Mouse (Mus musculus): ENCODE data around the gene Cacna1e. TPM values are rescaled to one million over a fixed set of nuclear protein-coding genes. Genes with fewer than 3 reads are reported as not detected.

The Cacna1e gene
- polyA plus RNA-seq, 1 experiment from 2014 or later, result 0.14 TPM

DNA sequence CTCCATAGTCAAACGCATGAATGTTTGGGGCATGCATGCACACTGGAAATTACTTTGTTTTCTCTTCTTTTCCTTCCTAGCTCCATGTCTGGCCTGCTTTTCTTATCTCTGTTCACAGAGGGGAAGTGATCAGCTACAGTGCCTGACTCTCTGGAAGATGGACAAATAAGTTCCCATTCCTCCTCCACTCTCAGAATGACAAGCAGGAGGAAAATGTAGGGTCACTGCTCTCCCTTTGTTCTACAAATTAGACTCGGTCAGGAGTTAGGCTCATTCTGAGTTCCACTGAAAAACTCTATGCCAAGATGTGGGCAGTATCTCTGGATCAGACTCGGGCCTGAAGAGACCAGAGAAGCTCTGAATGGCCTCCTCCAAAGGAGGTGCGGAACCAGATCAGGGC, 275.8 kb downstream of the Cacna1e start:
- H3K27me3 ChIP-seq, result no peaks in the 10 kb centered on the region
- no peak for ATAC-seq (replicated peaks; ENCODE audit: insufficient number of reproducible peaks, insufficient read depth, low FRiP score, low read depth)
- H3K9ac ChIP-seq, result no peak overlapping the region
- H3K4me1 ChIP-seq (replicated peaks), result no peaks in the 10 kb centered on the region
- H3K4me3 ChIP-seq, result no peak overlapping the region
- H3K4me2 ChIP-seq, result no peak overlapping the region
- H3K36me3 ChIP-seq, result no peaks in the 10 kb centered on the region
- H3K9me3 ChIP-seq (replicated peaks), result no peaks in the 10 kb centered on the region
- WGBS, result 62% methylated on average over 4 of the region's 4 CpGs
- no peak overlapping the region for H3K27ac ChIP-seq

DNA sequence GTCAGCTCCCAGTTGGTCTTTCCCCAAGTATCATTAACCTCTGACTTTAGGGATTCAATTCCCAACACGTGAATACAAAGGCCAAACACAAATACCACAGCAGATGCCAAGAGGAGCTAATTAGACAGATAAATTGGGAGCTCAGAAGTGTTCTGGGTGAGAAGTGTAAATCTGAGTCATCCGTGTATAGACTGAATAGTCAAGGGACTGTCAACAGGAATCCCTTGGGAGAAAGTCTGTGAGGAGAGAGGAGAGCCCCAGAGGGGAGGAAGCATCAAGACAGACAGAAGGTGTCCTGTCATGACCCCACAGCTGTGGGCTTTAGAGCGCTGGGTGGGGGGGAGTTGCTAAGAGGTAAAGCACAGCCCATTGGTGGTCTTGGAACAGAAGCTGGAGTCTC, 276.9 kb downstream of the Cacna1e start:
- no peaks in the 10 kb centered on the region for H3K27me3 ChIP-seq
- H3K36me3 ChIP-seq, result no peaks in the 10 kb centered on the region
- H3K4me3 ChIP-seq, result no peak overlapping the region
- no peaks in the 10 kb centered on the region for H3K9me3 ChIP-seq (replicated peaks)
- H3K27ac ChIP-seq, result no peak overlapping the region
- no peaks in the 10 kb centered on the region for H3K4me1 ChIP-seq (replicated peaks)
- H3K4me2 ChIP-seq, result no peak overlapping the region
- H3K9ac ChIP-seq, result no peak overlapping the region
- WGBS, result 57% methylated on average over 3 of the region's 3 CpGs
- no peak for ATAC-seq (replicated peaks; ENCODE audit: insufficient number of reproducible peaks, insufficient read depth, low FRiP score, low read depth)

GRCm38 (mm10) chr1:154605601-154606000, 278.7 kb downstream of the Cacna1e start:
- no peaks in the 10 kb centered on the region for H3K36me3 ChIP-seq
- no peak overlapping the region for H3K4me3 ChIP-seq
- H3K9ac ChIP-seq, result no peak overlapping the region
- WGBS, result 76% methylated on average over 2 of the region's 2 CpGs
- no peak overlapping the region for H3K4me2 ChIP-seq
- H3K27ac ChIP-seq, result no peak overlapping the region
- H3K9me3 ChIP-seq (replicated peaks), result no peaks in the 10 kb centered on the region
- no peaks in the 10 kb centered on the region for H3K4me1 ChIP-seq (replicated peaks)
- no peak for ATAC-seq (replicated peaks; ENCODE audit: insufficient number of reproducible peaks, insufficient read depth, low FRiP score, low read depth)
- H3K27me3 ChIP-seq, result no peaks in the 10 kb centered on the region

- Histone ChIP-seq H3K4me1 (replicated peaks) (no peaks in the 10 kb centered on the region), H3K27ac (no peak overlapping the region), H3K4me3 (no peak overlapping the region), H3K9me3 (replicated peaks) (no peaks in the 10 kb centered on the region), H3K36me3 (no peaks in the 10 kb centered on the region), H3K4me2 (no peak overlapping the region), H3K27me3 (no peaks in the 10 kb centered on the region), H3K9ac (no peak overlapping the region)
- no peak for ATAC-seq (replicated peaks; ENCODE audit: insufficient number of reproducible peaks, insufficient read depth, low FRiP score, low read depth)
Measured at GRCm38 (mm10) chr1:154603781-154604180, 280.5 kb downstream of the Cacna1e start.

DNA sequence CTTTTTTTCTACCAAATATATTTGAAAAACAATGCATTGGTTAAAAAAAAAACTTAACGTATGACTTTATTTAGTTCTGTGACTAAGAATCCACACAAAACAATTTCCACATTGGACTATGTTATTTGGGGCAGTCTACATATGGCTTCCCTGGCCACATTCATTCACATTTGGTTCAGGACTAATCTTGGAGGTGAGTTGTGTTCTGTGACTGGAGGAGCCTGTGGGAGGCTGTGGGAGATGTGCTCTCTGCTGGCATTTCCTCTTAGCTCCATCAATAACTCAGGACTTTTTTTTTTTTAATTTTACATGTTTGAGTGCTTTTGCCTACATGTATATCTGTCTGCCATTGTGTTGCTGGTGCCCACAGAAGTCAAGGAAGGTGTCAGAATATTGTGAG, 281.8 kb downstream of the Cacna1e start:
- Histone ChIP-seq H3K36me3 (no peaks in the 10 kb centered on the region), H3K4me3 (no peak overlapping the region), H3K27ac (no peak overlapping the region), H3K27me3 (no peaks in the 10 kb centered on the region), H3K9ac (no peak overlapping the region), H3K4me2 (no peak overlapping the region), H3K4me1 (replicated peaks) (no peaks in the 10 kb centered on the region), H3K9me3 (replicated peaks) (no peaks in the 10 kb centered on the region)
- no peak for ATAC-seq (replicated peaks; ENCODE audit: insufficient number of reproducible peaks, insufficient read depth, low FRiP score, low read depth)
- 79% methylated on average over 1 of the region's 1 CpGs for WGBS

DNA sequence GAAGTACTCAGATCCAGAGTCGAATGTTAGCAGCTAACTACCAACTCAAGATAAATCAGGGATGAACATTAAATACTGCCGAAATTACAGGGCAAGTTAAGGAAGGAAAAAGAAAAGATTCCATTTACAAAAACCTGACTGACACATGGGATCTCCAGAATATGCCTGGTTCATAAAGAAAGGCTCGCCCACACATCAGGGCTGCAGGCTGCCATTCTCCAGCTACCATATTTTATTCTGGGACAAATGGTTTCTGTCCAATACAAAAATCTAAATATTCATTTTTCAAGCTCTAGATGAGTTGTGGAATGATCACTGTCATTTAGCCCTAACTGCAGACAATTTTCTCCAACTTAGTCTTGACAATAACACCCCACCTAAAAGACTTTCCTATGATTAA, 301.8 kb downstream of the Cacna1e start:
- Histone ChIP-seq H3K27me3 (no peaks in the 10 kb centered on the region), H3K27ac (no peak overlapping the region), H3K4me1 (replicated peaks) (no peaks in the 10 kb centered on the region), H3K9me3 (replicated peaks) (no peaks in the 10 kb centered on the region), H3K4me2 (no peak overlapping the region), H3K4me3 (no peak overlapping the region), H3K9ac (no peak overlapping the region), H3K36me3 (no peaks in the 10 kb centered on the region)
- no peak for ATAC-seq (replicated peaks; ENCODE audit: insufficient number of reproducible peaks, insufficient read depth, low FRiP score, low read depth)
- 72% methylated on average over 3 of the region's 3 CpGs for WGBS

DNA sequence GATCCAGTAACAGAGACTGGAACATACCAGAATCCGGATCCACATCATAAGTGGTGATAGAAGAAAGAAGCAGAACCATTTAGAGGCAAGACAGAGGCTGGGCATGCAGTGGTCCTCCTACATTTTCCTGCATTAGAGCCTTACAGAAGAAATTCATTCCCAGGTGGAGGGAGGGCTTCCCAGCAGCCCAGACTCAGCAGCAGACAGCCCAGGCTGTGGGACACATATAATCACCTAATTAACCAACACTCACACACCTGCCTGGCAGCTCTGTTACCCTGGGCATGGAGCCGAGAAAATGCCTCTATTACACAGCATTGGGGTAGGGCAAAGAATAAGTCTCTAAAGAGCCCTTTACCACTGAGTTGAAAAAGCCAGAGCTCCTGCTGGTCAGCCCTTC, 304.4 kb downstream of the Cacna1e start:
- Histone ChIP-seq H3K4me1 (replicated peaks) (no peaks in the 10 kb centered on the region), H3K27ac (no peak overlapping the region), H3K9me3 (replicated peaks) (no peaks in the 10 kb centered on the region), H3K36me3 (no peaks in the 10 kb centered on the region), H3K4me2 (no peak overlapping the region), H3K4me3 (no peak overlapping the region), H3K9ac (no peak overlapping the region), H3K27me3 (no peaks in the 10 kb centered on the region)
- WGBS, result 45% methylated on average over 2 of the region's 2 CpGs
- no peak for ATAC-seq (replicated peaks; ENCODE audit: insufficient number of reproducible peaks, insufficient read depth, low FRiP score, low read depth)

- no peak overlapping the region for H3K4me2 ChIP-seq
- no peaks in the 10 kb centered on the region for H3K4me1 ChIP-seq (replicated peaks)
- H3K9ac ChIP-seq, result no peak overlapping the region
- H3K27ac ChIP-seq, result no peak overlapping the region
- WGBS, result 73% methylated on average over 4 of the region's 4 CpGs
- H3K9me3 ChIP-seq (replicated peaks), result no peaks in the 10 kb centered on the region
- no peaks in the 10 kb centered on the region for H3K27me3 ChIP-seq
- H3K36me3 ChIP-seq, result no peaks in the 10 kb centered on the region
- H3K4me3 ChIP-seq, result no peak overlapping the region
- no peak for ATAC-seq (replicated peaks; ENCODE audit: insufficient number of reproducible peaks, insufficient read depth, low FRiP score, low read depth)
Measured at GRCm38 (mm10) chr1:154578748-154579147, 305.6 kb downstream of the Cacna1e start.

DNA sequence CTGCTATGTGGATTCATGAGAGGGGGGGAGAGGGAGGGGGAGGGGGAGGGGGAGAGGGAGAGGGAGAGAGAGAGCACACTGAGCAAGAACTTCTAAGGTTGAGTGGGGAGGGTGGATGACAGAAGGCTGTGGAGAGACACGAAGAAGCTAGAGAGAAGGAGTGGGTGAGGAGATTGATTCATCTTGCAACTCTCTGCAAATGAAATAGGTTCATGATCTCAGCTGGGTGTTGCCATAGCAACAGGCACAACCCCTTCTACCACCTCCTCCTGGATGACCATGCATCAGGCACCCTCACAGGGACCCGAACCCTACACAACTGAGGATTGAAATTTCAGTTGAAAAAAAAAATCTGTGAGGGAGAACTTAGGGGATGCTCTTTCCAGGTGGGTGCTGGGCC, 307.9 kb downstream of the Cacna1e start:
- Histone ChIP-seq H3K4me2 (no peak overlapping the region), H3K27me3 (no peaks in the 10 kb centered on the region), H3K9ac (no peak overlapping the region), H3K36me3 (no peaks in the 10 kb centered on the region), H3K4me1 (replicated peaks) (no peaks in the 10 kb centered on the region), H3K27ac (no peak overlapping the region), H3K4me3 (no peak overlapping the region), H3K9me3 (replicated peaks) (no peaks in the 10 kb centered on the region)
- ATAC-seq (replicated peaks; ENCODE audit: insufficient number of reproducible peaks, insufficient read depth, low FRiP score, low read depth), result no peak
- 59% methylated on average over 2 of the region's 2 CpGs for WGBS

GRCm38 (mm10) chr1:154566026-154566425, 318.3 kb downstream of the Cacna1e start:
- Histone ChIP-seq H3K4me2 (no peak overlapping the region), H3K27ac (no peak overlapping the region), H3K4me3 (no peak overlapping the region), H3K27me3 (no peaks in the 10 kb centered on the region), H3K36me3 (no peaks in the 10 kb centered on the region), H3K9me3 (replicated peaks) (no peaks in the 10 kb centered on the region), H3K4me1 (replicated peaks) (no peaks in the 10 kb centered on the region), H3K9ac (no peak overlapping the region)
- no peak for ATAC-seq (replicated peaks; ENCODE audit: insufficient number of reproducible peaks, insufficient read depth, low FRiP score, low read depth)
- WGBS, result 72% methylated on average over 6 of the region's 6 CpGs

GRCm38 (mm10) chr1:154555811-154556210, 328.5 kb downstream of the Cacna1e start:
- Histone ChIP-seq H3K4me2 (no peak overlapping the region), H3K36me3 (no peaks in the 10 kb centered on the region), H3K4me3 (no peak overlapping the region), H3K9ac (no peak overlapping the region), H3K4me1 (replicated peaks) (no peaks in the 10 kb centered on the region), H3K27me3 (no peaks in the 10 kb centered on the region), H3K27ac (no peak overlapping the region), H3K9me3 (replicated peaks) (no peaks in the 10 kb centered on the region)
- 18% methylated on average over 1 of the region's 1 CpGs for WGBS
- 0 out of 2 replicates have a peak, but pooled peaks have one; percentile 64 for ATAC-seq (replicated peaks; ENCODE audit: insufficient number of reproducible peaks, insufficient read depth, low FRiP score, low read depth)

DNA sequence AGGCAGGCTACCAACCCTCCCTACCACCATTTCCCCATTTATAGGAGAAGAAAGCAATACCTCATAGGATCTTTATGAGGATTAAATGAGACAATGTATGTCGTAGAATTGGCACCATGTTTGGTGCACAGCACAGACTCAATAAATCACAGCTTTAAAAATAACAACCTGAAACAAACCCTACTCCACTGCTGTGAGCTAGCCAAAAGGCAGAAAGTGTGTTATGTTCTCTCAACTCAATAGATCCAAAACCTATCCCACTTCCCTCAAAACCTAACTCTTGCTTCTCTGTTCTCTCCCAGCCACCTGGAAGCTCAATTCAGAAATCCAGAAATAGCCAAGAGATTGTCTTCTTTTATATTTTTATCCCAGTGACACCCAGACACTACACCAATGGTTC, 331.2 kb downstream of the Cacna1e start:
- Histone ChIP-seq H3K9ac (no peak overlapping the region), H3K27me3 (no peaks in the 10 kb centered on the region), H3K9me3 (replicated peaks) (no peaks in the 10 kb centered on the region), H3K4me3 (no peak overlapping the region), H3K4me1 (replicated peaks) (no peaks in the 10 kb centered on the region), H3K4me2 (no peak overlapping the region), H3K36me3 (no peaks in the 10 kb centered on the region), H3K27ac (no peak overlapping the region)
- 78% methylated on average over 1 of the region's 1 CpGs for WGBS
- no peak for ATAC-seq (replicated peaks; ENCODE audit: insufficient number of reproducible peaks, insufficient read depth, low FRiP score, low read depth)

DNA sequence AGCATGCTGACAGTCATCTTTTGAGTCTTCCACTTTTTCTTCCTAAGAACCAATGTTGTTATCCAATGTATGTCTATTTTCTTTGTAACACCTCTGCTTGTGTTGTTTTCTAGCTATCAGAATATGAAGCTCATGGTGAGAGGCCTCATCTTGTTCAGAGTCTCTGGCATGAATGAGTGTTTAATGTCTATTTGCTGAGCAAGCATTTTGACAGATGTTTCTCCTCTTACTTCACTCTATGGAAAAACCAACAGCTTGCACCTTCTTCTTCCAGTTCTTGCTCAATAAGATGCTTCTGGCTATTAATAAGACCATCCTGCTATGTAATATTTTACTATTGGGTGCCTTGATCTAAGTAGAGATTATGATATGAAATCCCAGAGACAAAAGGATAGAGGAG, 346.9 kb downstream of the Cacna1e start:
- Histone ChIP-seq H3K4me3 (no peak overlapping the region), H3K9me3 (replicated peaks) (no peaks in the 10 kb centered on the region), H3K27me3 (no peaks in the 10 kb centered on the region), H3K4me2 (no peak overlapping the region), H3K27ac (no peak overlapping the region), H3K36me3 (no peaks in the 10 kb centered on the region), H3K4me1 (replicated peaks) (no peaks in the 10 kb centered on the region), H3K9ac (no peak overlapping the region)
- ATAC-seq (replicated peaks; ENCODE audit: insufficient number of reproducible peaks, insufficient read depth, low FRiP score, low read depth), result no peak

Data from heart, embryonic 15.5 days (tissue).